Mouse (Mus musculus): ENCODE results near the gene Ppil4. TPM values are rescaled to one million over a fixed set of nuclear protein-coding genes. Genes with fewer than 3 reads are reported as not detected.

Gene Ppil4
- total and polyA plus RNA-seq, 3 experiments = 26.4 to 45.9 (median 41.5) TPM

GRCm38 (mm10) chr10:7867666-7868030 lies 75.0 kb downstream of the Ppil4 start:
- Histone ChIP-seq H3K36me3 (replicated peaks in 1 of 2; ENCODE audit: control insufficient read depth in 1 of 2, insufficient read depth in 1 of 2, low read length in 1 of 2) (peaks cover 42 to 92% of the 10 kb centered on the region in 2 experiments), H3K9ac (ENCODE audit: insufficient read depth, low read depth) (no peak overlapping the region), H3K79me2 (replicated peaks; ENCODE audit: control insufficient read depth, extremely low read depth, insufficient read depth, poor library complexity, severe bottlenecking) (no peaks in the 10 kb centered on the region), H3K9me3 (replicated peaks; ENCODE audit: low read length) (peaks cover 2% of the 10 kb centered on the region), H3K4me1 (ENCODE audit: control insufficient read depth in 1 of 2, insufficient read depth in 2 of 2) (peaks cover 0 to 9% of the 10 kb centered on the region in 2 experiments; a peak in 1 of 4 replicates), H3K27me3 (replicated peaks) (no peaks in the 10 kb centered on the region), H3K27ac (ENCODE audit: insufficient read depth, low read depth) (no peak overlapping the region), H3K4me3 (replicated peaks in 1 of 3; ENCODE audit: low read depth in 2 of 3, low read length in 2 of 3, poor library complexity in 1 of 3) (no peak overlapping the region), H3K4me2 (ENCODE audit: insufficient read depth, low read depth, poor library complexity, severe bottlenecking) (no peak overlapping the region)
- in situ Hi-C loops (cut with MboI; ENCODE audit: low pct_ligation_motif_present, low pct_unique_long_range_greater_than_20kb, low sequenced_read_pairs) = no loop called here
- dilution Hi-C loops (cut with MboI; ENCODE audit: extremely low pct_ligation_motif_present, extremely low pct_unique_long_range_greater_than_20kb, low sequenced_read_pairs) = no loop called here
- TF ChIP-seq RAD21 (IDR thresholded peaks at IDR 0.05; ENCODE audit: low read depth, low read length) (no peak), USF2 (conservative IDR thresholded peaks at IDR 0.05; ENCODE audit: low read depth, low read length) (no peak), CHD2 (IDR thresholded peaks at IDR 0.05; ENCODE audit: low read length) (no peak), POLR2A (IDR thresholded peaks at IDR 0.05; ENCODE audit: low read depth, low read length) (no peak), TCF12 (IDR thresholded peaks at IDR 0.05; ENCODE audit: low read depth, low read length) (no peak), ELF1 (IDR thresholded peaks at IDR 0.05; ENCODE audit: low read depth, low read length) (no peak), RCOR1 (conservative IDR thresholded peaks at IDR 0.05; ENCODE audit: low read depth, low read length) (no peak), SIN3A (IDR thresholded peaks at IDR 0.05; ENCODE audit: low read length) (no peak)
- DNase-seq (ENCODE audit: extremely low read depth) = no peak

DNA sequence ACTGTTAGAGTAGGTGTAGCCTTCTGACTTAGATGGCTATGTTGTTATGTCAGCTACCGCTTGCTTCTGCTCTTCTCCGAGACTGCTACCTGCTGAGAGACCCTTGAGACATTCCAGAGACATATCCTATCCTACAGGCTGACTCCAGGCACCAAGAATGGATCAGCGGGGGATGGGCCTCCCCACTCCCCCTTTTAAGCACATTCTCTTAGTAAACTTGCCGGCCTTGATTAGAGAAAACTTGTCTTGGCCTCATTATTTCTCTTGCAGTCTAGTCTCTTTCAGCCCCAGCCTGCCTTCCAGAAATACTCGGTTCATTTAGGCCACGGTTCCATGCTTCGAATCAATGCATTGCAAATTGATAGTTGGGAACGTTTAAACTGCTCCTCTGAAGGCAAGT lies 77.1 kb downstream of the Ppil4 start:
- H3K27ac ChIP-seq (ENCODE audit: insufficient read depth, low read depth) = no peak overlapping the region
- dilution Hi-C loops (cut with MboI; ENCODE audit: extremely low pct_ligation_motif_present, extremely low pct_unique_long_range_greater_than_20kb, low sequenced_read_pairs) (no loop called here), in situ Hi-C loops (cut with MboI; ENCODE audit: low pct_ligation_motif_present, low pct_unique_long_range_greater_than_20kb, low sequenced_read_pairs) (no loop called here)
- peaks cover 0 to 9% of the 10 kb centered on the region in 2 experiments; a peak in 1 of 4 replicates for H3K4me1 ChIP-seq (ENCODE audit: control insufficient read depth in 1 of 2, insufficient read depth in 2 of 2)
- peaks cover 33 to 75% of the 10 kb centered on the region in 2 experiments for H3K36me3 ChIP-seq (replicated peaks in 1 of 2; ENCODE audit: control insufficient read depth in 1 of 2, insufficient read depth in 1 of 2, low read length in 1 of 2)
- no peak for TF ChIP-seq CHD1 (IDR thresholded peaks at IDR 0.05; ENCODE audit: low read depth, low read length)
- no peak for TF ChIP-seq RAD21 (IDR thresholded peaks at IDR 0.05; ENCODE audit: low read depth, low read length)
- TF ChIP-seq NELFE (IDR thresholded peaks at IDR 0.05; ENCODE audit: low read depth, low read length) = no peak
- TF ChIP-seq GABPA (IDR thresholded peaks at IDR 0.05; ENCODE audit: insufficient replicate concordance, low read depth, low read length) = no peak
- peaks cover 2% of the 10 kb centered on the region for H3K9me3 ChIP-seq (replicated peaks; ENCODE audit: low read length)
- H3K4me3 ChIP-seq (replicated peaks in 1 of 3; ENCODE audit: low read depth in 2 of 3, low read length in 2 of 3, poor library complexity in 1 of 3) = no peak overlapping the region
- no peaks in the 10 kb centered on the region for H3K79me2 ChIP-seq (replicated peaks; ENCODE audit: control insufficient read depth, extremely low read depth, insufficient read depth, poor library complexity, severe bottlenecking)
- DNase-seq (ENCODE audit: extremely low read depth) = no peak
- H3K9ac ChIP-seq (ENCODE audit: insufficient read depth, low read depth) = no peak overlapping the region
- no peaks in the 10 kb centered on the region for H3K27me3 ChIP-seq (replicated peaks)
- no peak overlapping the region for H3K4me2 ChIP-seq (ENCODE audit: insufficient read depth, low read depth, poor library complexity, severe bottlenecking)

DNA sequence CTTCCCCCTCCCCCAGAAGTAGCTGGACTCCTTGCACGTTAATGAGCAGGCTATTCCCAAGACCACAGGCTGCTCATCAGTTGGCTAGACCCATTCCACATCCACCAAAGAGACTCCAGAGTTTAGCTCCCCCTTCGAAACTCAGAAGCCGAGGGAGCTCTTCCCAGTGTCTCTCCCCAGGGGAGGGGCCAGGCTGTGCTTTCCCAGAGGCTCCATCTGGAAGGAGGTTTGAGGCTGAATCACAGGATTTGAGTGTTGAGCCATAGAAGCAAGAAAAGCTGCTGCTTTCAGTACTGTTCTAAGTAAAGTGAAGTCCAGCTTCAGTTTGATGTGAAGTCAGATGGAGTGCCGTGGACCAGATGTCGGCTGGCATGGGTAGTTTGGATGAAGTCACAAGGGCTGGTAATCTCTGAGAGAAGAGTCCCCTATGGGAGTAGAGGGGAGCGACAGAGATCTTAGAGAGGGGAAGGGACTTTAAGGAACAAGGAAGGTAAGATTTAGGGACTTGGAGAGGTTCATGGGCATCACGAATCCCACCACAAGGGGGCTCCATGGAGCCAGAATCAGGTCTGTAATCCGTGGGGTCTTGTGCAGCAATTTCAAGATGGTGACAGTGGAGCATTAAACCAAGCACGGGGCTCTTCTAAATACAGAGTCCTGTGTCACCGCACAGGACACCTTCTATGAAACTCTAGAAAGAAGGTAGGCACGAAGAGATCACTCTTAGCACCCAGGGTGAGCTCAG lies 78.1 kb downstream of the Ppil4 start:
- peak; percentile 67 to 70 for TF ChIP-seq CTCF (conservative IDR thresholded peaks at IDR 0.05 in 1 of 2, IDR thresholded peaks at IDR 0.05 in 1 of 2; ENCODE audit: low read depth in 2 of 2, low read length in 2 of 2)
- no peak for TF ChIP-seq EP300 (IDR thresholded peaks at IDR 0.05; ENCODE audit: low read length)
- TF ChIP-seq RAD21 (IDR thresholded peaks at IDR 0.05; ENCODE audit: low read depth, low read length) = peak; percentile 51
- peak; percentile 69 for TF ChIP-seq SMC3 (IDR thresholded peaks at IDR 0.05; ENCODE audit: low read depth, low read length)
- Histone ChIP-seq H3K4me2 (ENCODE audit: insufficient read depth, low read depth, poor library complexity, severe bottlenecking) (no peak overlapping the region), H3K27ac (ENCODE audit: insufficient read depth, low read depth) (no peak overlapping the region), H3K9me3 (replicated peaks; ENCODE audit: low read length) (no peaks in the 10 kb centered on the region), H3K4me3 (replicated peaks in 1 of 3; ENCODE audit: low read depth in 2 of 3, low read length in 2 of 3, poor library complexity in 1 of 3) (no peak overlapping the region), H3K9ac (ENCODE audit: insufficient read depth, low read depth) (no peak overlapping the region), H3K36me3 (replicated peaks in 1 of 2; ENCODE audit: control insufficient read depth in 1 of 2, insufficient read depth in 1 of 2, low read length in 1 of 2) (peaks cover 25 to 65% of the 10 kb centered on the region in 2 experiments), H3K4me1 (ENCODE audit: control insufficient read depth in 1 of 2, insufficient read depth in 2 of 2) (peaks cover 0 to 3% of the 10 kb centered on the region in 2 experiments; a peak in 1 of 4 replicates), H3K27me3 (replicated peaks) (no peaks in the 10 kb centered on the region), H3K79me2 (replicated peaks; ENCODE audit: control insufficient read depth, extremely low read depth, insufficient read depth, poor library complexity, severe bottlenecking) (no peaks in the 10 kb centered on the region)
- DNase-seq (ENCODE audit: extremely low read depth) = peak; percentile 60
- in situ Hi-C loops (cut with MboI; ENCODE audit: low pct_ligation_motif_present, low pct_unique_long_range_greater_than_20kb, low sequenced_read_pairs) = no loop called here
- dilution Hi-C loops (cut with MboI; ENCODE audit: extremely low pct_ligation_motif_present, extremely low pct_unique_long_range_greater_than_20kb, low sequenced_read_pairs) = no loop called here
